Mouse (Mus musculus): Measurements from ENCODE around the gene Srsf7.

The Srsf7 gene

GRCm38 (mm10) chr17:80156905-80157304 is 50.2 kb downstream of the Srsf7 start:
- no peak for DNase-seq (ENCODE audit: low read depth, low spot score)

GRCm38 (mm10) chr17:80153631-80154030 is 53.5 kb downstream of the Srsf7 start:
- DNase-seq (ENCODE audit: low read depth, low spot score): peak; percentile 74

- no peak for DNase-seq (ENCODE audit: low read depth, low spot score)
Observed at GRCm38 (mm10) chr17:80152767-80153630, 54.1 kb downstream of the Srsf7 start.

- peak; percentile 80 for DNase-seq (ENCODE audit: low read depth, low spot score)
Observed at GRCm38 (mm10) chr17:80151353-80151752, 55.8 kb downstream of the Srsf7 start.

Measured in ES-CJ7 (cell line).